Mouse (Mus musculus): ENCODE measurements around the gene Nfkbid. TPM values are rescaled to one million over a fixed set of nuclear protein-coding genes. Genes with fewer than 3 reads are reported as not detected.

Gene Nfkbid
- total RNA-seq, 2 experiments from 2014 or later: 2.1 to 3.0 TPM

DNA sequence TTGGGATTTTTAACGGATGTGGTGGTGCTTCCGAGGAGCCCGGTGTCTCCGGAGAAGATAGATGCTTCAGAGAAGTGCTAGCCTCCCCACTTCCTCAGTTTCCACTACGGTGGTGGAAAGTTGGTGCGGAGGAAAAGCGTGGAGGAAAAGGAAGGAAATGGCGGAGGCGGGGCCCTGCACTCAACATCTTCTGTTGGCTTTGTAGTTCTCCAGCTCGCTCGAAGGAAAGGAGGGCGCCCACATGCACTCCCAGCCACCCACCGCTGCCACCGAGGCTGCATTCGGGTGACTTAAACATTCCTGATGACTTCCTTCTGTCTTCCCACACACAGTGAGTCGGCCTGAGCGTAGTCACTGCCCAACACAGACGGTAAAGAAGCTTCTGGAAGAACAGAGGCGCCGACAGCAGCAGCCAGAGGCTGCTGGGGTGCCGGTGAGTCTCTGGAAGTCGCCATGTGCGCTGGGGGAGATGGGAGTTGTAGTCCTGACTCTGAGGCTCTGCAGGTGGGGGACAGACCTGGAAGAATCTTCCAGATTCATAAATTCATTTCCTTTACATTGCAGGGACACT lies 1.6 kb downstream of the Nfkbid start:
- intact Hi-C loops (cut with DNase I): loop anchor here (10.0 kb wide), 1 partner anchor 48 kb away; no protein-coding TSS in a partner anchor
- DNase-seq: no peak

DNA sequence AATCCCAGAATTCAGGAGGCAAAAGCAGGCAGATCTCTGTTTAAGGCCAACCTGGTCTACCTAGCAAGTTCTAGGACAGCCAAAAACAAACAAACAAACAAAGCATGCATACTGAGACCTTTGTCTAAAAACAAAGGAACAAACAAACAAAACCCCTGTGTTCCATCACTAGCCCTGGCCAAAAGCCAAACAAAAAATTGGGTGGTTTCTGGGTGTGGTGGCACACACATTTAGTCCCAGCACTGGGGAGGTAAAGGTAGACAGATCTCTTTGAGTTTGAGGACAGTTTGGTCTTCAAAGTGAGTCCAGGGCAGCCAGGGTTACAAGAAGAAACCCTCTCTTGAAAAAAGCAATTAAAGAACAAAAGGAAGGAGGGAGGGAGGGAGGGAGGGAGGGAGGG lies 7.8 kb downstream of the Nfkbid start:
- DNase-seq: no peak
- intact Hi-C loops (cut with DNase I): loop anchor here (10.0 kb wide), 1 partner anchor 55 kb away; no protein-coding TSS in a partner anchor

DNA sequence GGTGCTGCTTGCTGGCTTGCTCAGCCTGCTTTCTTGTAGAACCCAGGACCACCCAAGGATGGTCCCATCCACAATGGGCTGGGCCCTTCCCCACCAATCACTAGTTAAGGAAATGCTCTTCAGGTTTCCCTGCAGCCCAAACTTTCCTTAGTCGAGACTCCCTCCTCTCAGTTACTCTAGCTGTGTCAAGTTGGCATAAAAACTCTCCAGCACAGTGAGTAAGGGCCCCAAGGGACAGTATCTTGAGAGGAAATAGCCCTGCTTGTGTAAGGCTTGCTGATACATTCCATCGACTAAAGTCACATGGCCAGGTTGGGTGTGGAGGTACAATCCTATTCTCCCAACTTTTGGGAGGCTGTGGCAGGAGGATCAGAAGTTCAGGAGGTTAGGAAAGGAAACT lies 8.7 kb downstream of the Nfkbid start:
- no peak for DNase-seq
- intact Hi-C loops (cut with DNase I): loop anchor here (5.0 kb wide), 1 partner anchor 93 kb away; no protein-coding TSS in a partner anchor

DNA sequence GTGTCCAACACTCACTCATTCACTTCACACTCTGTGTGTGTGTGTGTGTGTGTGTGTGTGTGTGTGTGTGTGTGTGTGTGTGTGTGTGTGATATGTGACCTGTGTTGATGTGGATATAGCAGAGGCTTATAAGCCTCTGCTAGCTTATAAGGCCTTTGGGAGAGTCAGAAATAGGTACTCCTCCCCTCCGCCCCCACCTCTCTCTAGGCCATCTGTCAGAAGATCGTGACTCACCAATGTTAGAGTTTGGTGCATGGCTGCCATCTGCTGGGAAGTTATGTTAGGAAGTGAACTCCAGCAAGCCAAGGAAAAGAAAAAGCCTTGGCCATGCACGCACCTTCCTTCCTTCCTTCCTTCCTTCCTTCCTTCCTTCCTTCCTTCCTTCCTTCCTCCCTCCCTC lies 10.3 kb downstream of the Nfkbid start:
- peak; percentile 87 for DNase-seq
- intact Hi-C loops (cut with DNase I): loop anchor here (5.0 kb wide), 1 partner anchor 94 kb away; no protein-coding TSS in a partner anchor

GRCm38 (mm10) chr7:30434238-30434637 lies 12.7 kb downstream of the Nfkbid start:
- intact Hi-C loops (cut with DNase I): loop anchor here (5.0 kb wide), 1 partner anchor 97 kb away; no protein-coding TSS in a partner anchor
- no peak for DNase-seq

GRCm38 (mm10) chr7:30434701-30435100 lies 13.2 kb downstream of the Nfkbid start:
- DNase-seq: no peak
- intact Hi-C loops (cut with DNase I): loop anchor here (5.0 kb wide), 1 partner anchor 97 kb away; no protein-coding TSS in a partner anchor

GRCm38 (mm10) chr7:30435156-30435555 lies 13.6 kb downstream of the Nfkbid start:
- intact Hi-C loops (cut with DNase I): no loop called here
- DNase-seq: no peak

DNA sequence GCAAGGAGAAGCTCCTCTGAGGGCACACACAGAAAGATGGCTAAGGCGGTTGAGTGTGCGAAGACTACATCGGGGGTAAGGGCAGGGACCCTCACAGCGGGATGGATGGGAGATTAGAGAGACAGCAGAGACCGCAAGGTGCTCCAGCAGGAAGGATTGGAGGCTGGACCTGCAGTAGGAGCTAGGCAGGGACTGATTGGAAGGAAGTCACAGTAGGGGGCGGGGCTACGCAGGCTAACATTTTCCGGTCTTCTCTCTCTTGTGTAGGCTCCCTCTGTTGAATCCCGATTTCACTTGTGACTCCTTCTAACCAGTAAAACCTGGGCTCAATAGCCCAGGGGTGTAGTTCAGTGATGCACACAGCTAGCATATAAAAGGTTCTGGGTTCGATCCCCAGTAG lies 15.3 kb downstream of the Nfkbid start:
- no peak for DNase-seq
- intact Hi-C loops (cut with DNase I): no loop called here

- intact Hi-C loops (cut with DNase I): loop anchor here (5.0 kb wide), 1 partner anchor 38 kb away; no protein-coding TSS in a partner anchor
Measured at GRCm38 (mm10) chr7:30439734-30440133, 18.2 kb downstream of the Nfkbid start.

DNA sequence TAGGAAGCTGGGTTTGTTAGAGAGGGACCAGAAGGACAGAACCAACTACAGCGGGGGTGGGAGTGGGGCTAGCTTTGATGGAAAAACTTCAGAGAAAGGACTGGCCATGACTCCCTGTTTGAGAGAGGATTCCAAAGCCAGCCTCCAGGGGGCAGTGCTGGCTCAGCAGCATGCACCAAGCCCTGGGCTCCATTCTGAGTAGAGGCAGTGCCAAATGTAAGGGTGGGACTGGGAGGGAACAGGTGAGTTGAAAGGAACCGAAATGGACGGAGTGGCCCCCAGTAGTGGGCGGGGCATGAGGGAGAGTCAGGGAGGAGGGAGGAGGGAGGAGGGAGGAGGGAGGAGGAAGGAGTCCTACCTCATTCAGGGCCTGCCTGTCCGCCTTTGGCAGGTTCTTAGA lies 19.2 kb downstream of the Nfkbid start:
- intact Hi-C loops (cut with DNase I): loop anchor here (5.0 kb wide), 1 partner anchor 37 kb away; no protein-coding TSS in a partner anchor
- DNase-seq: peak; percentile 73

More at GRCm38 (mm10) chr7:30439734-30440133, 18.2 kb downstream of the Nfkbid start:
- no peak for DNase-seq

DNA sequence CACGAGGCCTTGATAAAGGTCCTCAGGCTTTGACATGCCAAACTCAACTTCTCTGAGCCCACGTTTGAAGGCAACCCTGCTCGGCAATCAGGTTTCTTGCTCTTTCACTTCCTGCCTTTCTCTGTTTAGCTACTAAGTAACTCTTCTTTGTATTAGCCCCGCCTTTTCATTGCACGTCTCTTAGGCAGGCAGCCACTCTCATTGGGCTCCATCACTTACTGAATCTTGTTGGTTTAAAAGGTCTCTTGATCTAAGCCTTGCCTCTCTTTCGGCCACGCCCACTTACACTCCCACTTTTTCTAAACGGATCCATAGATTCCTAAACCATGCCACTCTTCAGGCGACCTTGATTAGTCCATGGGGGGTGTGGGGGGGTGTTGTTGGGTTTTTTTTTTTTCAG lies 22.2 kb downstream of the Nfkbid start:
- intact Hi-C loops (cut with DNase I): loop anchor here (5.0 kb wide), 1 partner anchor 34 kb away; no protein-coding TSS in a partner anchor
- no peak for DNase-seq

GRCm38 (mm10) chr7:30444154-30444970 lies 22.8 kb downstream of the Nfkbid start:
- DNase-seq: peak; percentile 78
- intact Hi-C loops (cut with DNase I): loop anchor here (5.0 kb wide), 1 partner anchor 33 kb away; no protein-coding TSS in a partner anchor

- DNase-seq: peak; percentile 74
- intact Hi-C loops (cut with DNase I): loop anchor here (5.0 kb wide), 1 partner anchor 32 kb away; no protein-coding TSS in a partner anchor
Measured at GRCm38 (mm10) chr7:30444971-30445751, 23.6 kb downstream of the Nfkbid start, which contains the start of gene Aplp1. TSS of gene Aplp1 (minus strand) at chr7:30445535.

- intact Hi-C loops (cut with DNase I): no loop called here
- DNase-seq: no peak
Measured at GRCm38 (mm10) chr7:30450241-30450640, 28.7 kb downstream of the Nfkbid start.

GRCm38 (mm10) chr7:30453327-30453726 lies 31.8 kb downstream of the Nfkbid start:
- no peak for DNase-seq
- intact Hi-C loops (cut with DNase I): no loop called here

DNA sequence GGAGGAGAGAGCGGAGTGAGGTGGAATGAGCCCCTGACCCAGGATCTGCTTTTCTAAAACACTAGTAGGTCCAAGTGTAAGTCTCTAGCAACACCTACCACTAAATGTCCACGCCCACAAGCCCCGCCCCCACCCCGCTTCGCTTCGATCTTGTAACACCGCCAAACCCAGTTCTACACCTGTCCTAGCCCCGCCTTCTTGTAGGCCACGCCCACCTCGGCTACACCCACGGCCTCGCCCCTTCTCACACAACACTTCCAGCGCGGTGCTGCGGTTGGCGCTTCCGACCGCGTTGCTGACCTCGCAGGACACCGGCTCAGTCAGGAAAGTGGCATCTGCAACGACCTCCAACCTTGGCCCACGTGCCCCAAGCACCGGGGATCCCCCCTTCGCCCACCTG lies 32.2 kb downstream of the Nfkbid start:
- DNase-seq: no peak
- intact Hi-C loops (cut with DNase I): no loop called here

DNA sequence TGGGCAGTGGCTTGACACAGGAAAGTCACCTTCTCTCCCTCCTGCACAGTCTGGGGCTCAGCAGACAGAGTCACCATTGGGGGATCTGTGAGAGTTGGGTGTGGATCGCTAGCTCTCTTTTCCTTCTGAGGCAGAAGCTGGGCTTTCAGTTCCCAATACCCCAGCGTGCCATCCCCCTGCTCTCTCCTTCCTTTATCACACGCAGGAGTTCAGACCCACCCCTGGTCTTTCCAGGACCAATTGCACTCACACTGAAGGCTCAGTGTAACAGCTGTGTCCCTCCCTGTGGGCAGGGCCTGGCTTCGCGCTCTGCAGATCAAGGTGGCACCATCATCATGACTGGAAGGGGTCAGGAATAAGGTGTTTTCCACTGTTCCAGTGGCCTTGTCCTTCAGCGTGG lies 32.7 kb downstream of the Nfkbid start:
- no peak for DNase-seq
- intact Hi-C loops (cut with DNase I): no loop called here

DNA sequence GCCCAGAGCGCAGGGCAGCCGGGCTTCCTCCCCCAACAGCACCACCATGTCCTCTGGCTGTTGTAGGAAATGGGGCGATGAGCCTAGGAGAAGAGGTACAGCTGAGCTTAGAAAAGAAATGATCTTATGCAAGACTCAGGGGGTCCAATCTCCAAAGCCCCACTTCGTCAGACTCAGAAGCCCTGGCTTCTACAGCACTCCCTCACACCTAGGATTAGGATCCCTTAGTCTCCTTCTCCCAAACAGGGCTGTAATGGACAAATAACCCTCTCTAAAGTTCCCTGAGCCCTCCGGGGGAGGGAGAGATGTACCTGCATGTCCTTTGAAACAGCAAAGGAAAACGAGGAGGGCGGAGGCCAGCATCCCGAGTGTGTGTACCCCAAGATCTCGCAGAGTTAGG lies 35.0 kb downstream of the Nfkbid start:
- DNase-seq: no peak
- intact Hi-C loops (cut with DNase I): no loop called here

DNA sequence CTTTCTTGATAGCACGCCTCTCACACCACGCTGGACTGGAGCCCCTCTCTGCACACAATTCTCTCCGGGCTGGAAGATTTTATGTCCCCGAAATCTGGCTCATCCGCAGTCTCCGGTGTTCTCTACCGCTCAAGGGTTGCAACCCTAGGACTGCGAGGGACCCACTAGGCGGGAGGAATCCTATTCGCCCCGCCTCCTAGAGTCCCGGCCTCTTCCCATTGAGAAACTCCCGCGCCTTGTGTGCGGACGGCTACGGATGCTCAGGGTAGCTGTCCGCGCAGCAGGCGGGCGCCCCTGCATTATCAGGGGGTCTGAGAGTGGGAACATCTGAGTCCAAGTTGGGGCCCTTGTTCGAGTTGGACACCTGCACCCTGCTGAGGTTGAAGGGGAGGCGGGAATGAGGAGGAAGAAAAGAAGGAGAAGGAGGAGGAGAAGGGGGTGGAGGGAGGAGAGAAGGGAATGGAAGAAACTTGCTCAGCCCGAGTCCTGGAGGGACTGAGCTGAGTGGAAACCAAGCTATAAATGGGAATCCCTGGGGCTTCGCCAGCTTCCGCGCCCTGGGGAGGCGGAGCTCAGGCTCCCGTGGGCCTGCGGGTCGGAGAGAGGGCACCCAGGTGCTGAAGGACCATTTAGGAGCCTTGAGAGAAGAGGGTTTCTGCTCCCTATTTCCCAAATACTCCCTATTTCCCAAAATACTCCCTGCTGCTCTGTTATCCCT lies 35.5 kb downstream of the Nfkbid start:
- no peak for DNase-seq
- intact Hi-C loops (cut with DNase I): no loop called here

Data from left cerebral cortex, postnatal 4 days (tissue).